ENCODE assay signal across 24 mouse cellular contexts in the genomic region with DNA sequence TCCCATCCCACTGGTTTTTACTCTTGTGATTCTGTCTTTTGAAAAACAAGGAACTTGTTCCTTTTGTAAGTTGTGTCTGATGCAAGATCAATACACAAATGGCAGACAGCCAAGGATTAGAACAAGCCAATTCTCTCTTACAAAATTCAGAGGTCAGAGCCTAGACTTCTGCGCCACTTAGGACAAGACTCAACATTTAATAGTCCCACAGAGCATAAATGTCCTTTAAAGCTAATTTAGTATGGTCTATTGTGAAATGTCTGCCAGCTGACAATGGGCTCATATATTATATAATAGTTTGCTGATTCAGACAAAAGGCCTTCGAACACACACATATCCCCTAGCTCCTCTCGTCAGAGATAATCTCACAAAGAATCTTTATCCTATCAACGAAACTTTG.
DNase-seq lines count a peak whose midpoint lies in the region; ATAC-seq and TF ChIP-seq lines count a peak whose summit lies in the region.
"Had no signal": no experiment of that assay in that cellular context is flagged by ENCODE, and none has a peak within 500 bp of the region (broad histone marks: within the 10 kb centered on the region; RNA-seq: fewer than 3 reads in every experiment).

No protein-coding gene starts in this region.

- TF ChIP-seq CTCF in lung, postnatal 0 days (IDR thresholded peaks at IDR 0.05), result no peak

- no peak overlapping the region for H3K9ac ChIP-seq in forebrain, embryonic 14.5 days (ENCODE audit: low read length)
- no peak overlapping the region for H3K9ac ChIP-seq in forebrain, embryonic 13.5 days
- no peak overlapping the region for H3K9ac ChIP-seq in lung, postnatal 0 days (replicated peaks; ENCODE audit: low read depth)
- H3K9ac ChIP-seq: heart, embryonic 13.5 days; hindbrain, embryonic 12.5 days; limb, embryonic 12.5 days; liver, embryonic 13.5 days; lung, embryonic 15.5 days had no signal

- H3K4me2 ChIP-seq in forebrain, embryonic 14.5 days (ENCODE audit: low read length), result no peak overlapping the region
- no peak overlapping the region for H3K4me2 ChIP-seq in forebrain, embryonic 13.5 days
- H3K4me2 ChIP-seq in lung, postnatal 0 days (replicated peaks; ENCODE audit: low read depth, low read length), result no peak overlapping the region
- H3K4me2 ChIP-seq: heart, embryonic 13.5 days; hindbrain, embryonic 12.5 days; limb, embryonic 12.5 days; liver, embryonic 13.5 days; lung, embryonic 15.5 days had no signal

- WGBS in forebrain, embryonic 14.5 days, result 17% methylated on average over 4 of the region's 4 CpGs
- WGBS in forebrain, embryonic 13.5 days, result 14% methylated on average over 4 of the region's 4 CpGs
- WGBS in lung, postnatal 0 days, result 62% methylated on average over 4 of the region's 4 CpGs
- WGBS in heart, embryonic 10.5 days, result 79% methylated on average over 4 of the region's 4 CpGs

- H3K27ac ChIP-seq in forebrain, embryonic 14.5 days (ENCODE audit: low read depth, low read length), result no peak overlapping the region
- H3K27ac ChIP-seq in forebrain, embryonic 13.5 days, result no peak overlapping the region
- H3K27ac ChIP-seq in lung, postnatal 0 days (ENCODE audit: low read length), result no peak overlapping the region
- H3K27ac ChIP-seq in brown adipose tissue, adult 24 weeks (replicated peaks; ENCODE audit: low read depth, low read length), result peak overlapping the region; percentile 80
- no peak overlapping the region for H3K27ac ChIP-seq in heart, embryonic 10.5 days
- H3K27ac ChIP-seq: heart, embryonic 13.5 days; hindbrain, embryonic 12.5 days; layer of hippocampus, adult 2 months; limb, embryonic 12.5 days; liver, embryonic 13.5 days; lung, embryonic 15.5 days; macrophage had no signal

- H3K27me3 ChIP-seq in forebrain, embryonic 14.5 days (replicated peaks; ENCODE audit: control insufficient read depth, insufficient read depth, low read length), result no peaks in the 10 kb centered on the region
- peaks cover 5% of the 10 kb centered on the region; the same call in 1 of the 2 replicates for H3K27me3 ChIP-seq in forebrain, embryonic 13.5 days
- H3K27me3 ChIP-seq in lung, postnatal 0 days (replicated peaks; ENCODE audit: insufficient read depth, low read length), result no peaks in the 10 kb centered on the region
- H3K27me3 ChIP-seq in heart, embryonic 10.5 days (ENCODE audit: insufficient read depth, poor library complexity, severe bottlenecking), result no peaks in the 10 kb centered on the region
- H3K27me3 ChIP-seq: heart, embryonic 13.5 days; hindbrain, embryonic 12.5 days; limb, embryonic 12.5 days; liver, embryonic 13.5 days; lung, embryonic 15.5 days had no signal

- no peak for ATAC-seq in forebrain, embryonic 14.5 days
- ATAC-seq in forebrain, embryonic 13.5 days, result no peak
- no peak for ATAC-seq in lung, postnatal 0 days

- DNase-seq in forebrain, embryonic 14.5 days (ENCODE audit: low spot score), result peak; percentile 6
- peak; percentile 40 for DNase-seq in lung, postnatal 0 days (ENCODE audit: low spot score)
- DNase-seq in lung, adult 18-20 months, result no peak
- DNase-seq in adipocyte (ENCODE audit: low spot score), result peak; percentile 29
- DNase-seq in heart, embryonic 10.5 days (ENCODE audit: low spot score), result no peak
- no peak for DNase-seq in frontal cortex, postnatal 14 days (ENCODE audit: low spot score in 2 of 2)
- DNase-seq: cerebellum, adult 18-20 months; cerebellum, postnatal 14 days; gastrocnemius, postnatal 10 days; heart, adult 18-20 months; heart, postnatal 14 days; kidney, adult 18-20 months; kidney, postnatal 14 days; liver, embryonic 13.5 days; right cerebral cortex, postnatal 14 days; spleen, adult 18-20 months had no signal

- no peak for TF ChIP-seq EP300 in lung, postnatal 0 days (IDR thresholded peaks at IDR 0.05)

- peaks cover 17% of the 10 kb centered on the region for H3K4me1 ChIP-seq in forebrain, embryonic 14.5 days (ENCODE audit: control insufficient read depth, insufficient read depth, low read length)
- H3K4me1 ChIP-seq in forebrain, embryonic 13.5 days, result peaks cover 32% of the 10 kb centered on the region
- H3K4me1 ChIP-seq in lung, postnatal 0 days (ENCODE audit: insufficient read depth, low read depth, low read length), result no peaks in the 10 kb centered on the region
- H3K4me1 ChIP-seq in brown adipose tissue, adult 24 weeks (ENCODE audit: control insufficient read depth, insufficient read depth, insufficient read length, low read length), result peaks cover 3% of the 10 kb centered on the region
- H3K4me1 ChIP-seq in heart, embryonic 10.5 days, result no peaks in the 10 kb centered on the region
- H3K4me1 ChIP-seq: limb, embryonic 12.5 days; liver, embryonic 13.5 days; lung, embryonic 15.5 days had no signal

- no peaks in the 10 kb centered on the region for H3K9me3 ChIP-seq in forebrain, embryonic 14.5 days (replicated peaks; ENCODE audit: control insufficient read depth, low read length)
- H3K9me3 ChIP-seq in forebrain, embryonic 13.5 days (replicated peaks), result no peaks in the 10 kb centered on the region
- H3K9me3 ChIP-seq in lung, postnatal 0 days (ENCODE audit: low read length), result no peaks in the 10 kb centered on the region
- H3K9me3 ChIP-seq in heart, embryonic 10.5 days, result no peaks in the 10 kb centered on the region
- H3K9me3 ChIP-seq: heart, embryonic 13.5 days; hindbrain, embryonic 12.5 days; limb, embryonic 12.5 days; liver, embryonic 13.5 days; lung, embryonic 15.5 days had no signal

- no peaks in the 10 kb centered on the region for H3K36me3 ChIP-seq in forebrain, embryonic 14.5 days (ENCODE audit: control insufficient read depth, insufficient read depth, low read length)
- no peaks in the 10 kb centered on the region for H3K36me3 ChIP-seq in forebrain, embryonic 13.5 days (ENCODE audit: poor library complexity, severe bottlenecking)
- H3K36me3 ChIP-seq in lung, postnatal 0 days (ENCODE audit: insufficient read depth, low read length), result no peaks in the 10 kb centered on the region
- no peaks in the 10 kb centered on the region for H3K36me3 ChIP-seq in heart, embryonic 10.5 days
- H3K36me3 ChIP-seq: heart, embryonic 13.5 days; hindbrain, embryonic 12.5 days; limb, embryonic 12.5 days; liver, embryonic 13.5 days; lung, embryonic 15.5 days had no signal

- H3K4me3 ChIP-seq in forebrain, embryonic 14.5 days (ENCODE audit: low read depth, low read length), result no peak overlapping the region
- no peak overlapping the region for H3K4me3 ChIP-seq in forebrain, embryonic 13.5 days
- H3K4me3 ChIP-seq in lung, postnatal 0 days (ENCODE audit: low read depth, low read length), result no peak overlapping the region
- no peak overlapping the region for H3K4me3 ChIP-seq in brown adipose tissue, adult 24 weeks (ENCODE audit: insufficient read depth, low read depth, low read length)
- no peak overlapping the region for H3K4me3 ChIP-seq in heart, embryonic 10.5 days
- H3K4me3 ChIP-seq: heart, embryonic 13.5 days; hindbrain, embryonic 12.5 days; layer of hippocampus, adult 2 months; limb, embryonic 12.5 days; liver, embryonic 13.5 days; lung, embryonic 15.5 days had no signal

Comparison
In these comparisons a context has a peak if more than half of its experiments do, and no peak if none do; other contexts are left out.
1. DNase-seq: peak in forebrain, embryonic 14.5 days (single experiment), lung, postnatal 0 days (single experiment) and adipocyte (single experiment); none in lung, adult 18-20 months (0 of 2), heart, embryonic 10.5 days (single experiment) and frontal cortex, postnatal 14 days (0 of 2).